Mouse (Mus musculus): Measurements from ENCODE around the gene Polr1c.
A peak's percentile ranks its signal among the peaks of the same experiment; 100 is the strongest.

Polr1c gene

GRCm38 (mm10) chr17:46247512-46248188 lies at the start of gene Polr1c, which contains the start of gene Yipf3:
Gene Polr1c (minus strand): TSS chr17:46248054.
Gene Yipf3 (plus strand): TSS chr17:46248080.
- DNase-seq (ENCODE audit: low read depth in 1 of 2, low spot score in 2 of 2), result peak; percentile 86 to 90

- no peak for DNase-seq (ENCODE audit: low read depth in 1 of 2, low spot score in 2 of 2)
Observed at GRCm38 (mm10) chr17:46297028-46297363, 49.1 kb upstream of the Polr1c start.

GRCm38 (mm10) chr17:46296601-46297000 lies 48.7 kb upstream of the Polr1c start:
- no peak for DNase-seq (ENCODE audit: low read depth in 1 of 2, low spot score in 2 of 2)

- no peak for DNase-seq (ENCODE audit: low read depth in 1 of 2, low spot score in 2 of 2)
Observed at GRCm38 (mm10) chr17:46287678-46288095, 39.8 kb upstream of the Polr1c start.

- DNase-seq (ENCODE audit: low read depth in 1 of 2, low spot score in 2 of 2), result no peak
Observed at GRCm38 (mm10) chr17:46285407-46285806, 37.6 kb upstream of the Polr1c start.

- no peak for DNase-seq (ENCODE audit: low read depth in 1 of 2, low spot score in 2 of 2)
Observed at GRCm38 (mm10) chr17:46284653-46285052, 36.8 kb upstream of the Polr1c start.

- no peak for DNase-seq (ENCODE audit: low read depth in 1 of 2, low spot score in 2 of 2)
Observed at GRCm38 (mm10) chr17:46283911-46284310, 36.1 kb upstream of the Polr1c start.

- no peak for DNase-seq (ENCODE audit: low read depth in 1 of 2, low spot score in 2 of 2)
Observed at GRCm38 (mm10) chr17:46283140-46283539, 35.3 kb upstream of the Polr1c start.

GRCm38 (mm10) chr17:46282483-46283123 lies 34.7 kb upstream of the Polr1c start, which contains the start of gene Tjap1:
Gene Tjap1 (minus strand): TSS chr17:46283026.
- peak; percentile 22 to 62 for DNase-seq (ENCODE audit: low read depth in 1 of 2, low spot score in 2 of 2)

GRCm38 (mm10) chr17:46278011-46278765 lies 30.3 kb upstream of the Polr1c start:
- DNase-seq (ENCODE audit: low read depth in 1 of 2, low spot score in 2 of 2), result no peak

- no peak for DNase-seq (ENCODE audit: low read depth in 1 of 2, low spot score in 2 of 2)
Observed at GRCm38 (mm10) chr17:46277586-46277985, 29.7 kb upstream of the Polr1c start.

- DNase-seq (ENCODE audit: low read depth in 1 of 2, low spot score in 2 of 2), result no peak
Observed at GRCm38 (mm10) chr17:46275506-46275905, 27.7 kb upstream of the Polr1c start.

- no peak for DNase-seq (ENCODE audit: low read depth in 1 of 2, low spot score in 2 of 2)
Observed at GRCm38 (mm10) chr17:46275034-46275433, 27.2 kb upstream of the Polr1c start.

- DNase-seq (ENCODE audit: low read depth in 1 of 2, low spot score in 2 of 2), result no peak
Observed at GRCm38 (mm10) chr17:46274465-46274864, 26.6 kb upstream of the Polr1c start.

- no peak for DNase-seq (ENCODE audit: low read depth in 1 of 2, low spot score in 2 of 2)
Observed at GRCm38 (mm10) chr17:46273803-46274236, 26.0 kb upstream of the Polr1c start.

GRCm38 (mm10) chr17:46272675-46273074 lies 24.8 kb upstream of the Polr1c start:
- DNase-seq (ENCODE audit: low read depth in 1 of 2, low spot score in 2 of 2), result no peak

GRCm38 (mm10) chr17:46272058-46272457 lies 24.2 kb upstream of the Polr1c start:
- DNase-seq (ENCODE audit: low read depth in 1 of 2, low spot score in 2 of 2), result no peak

- no peak for DNase-seq (ENCODE audit: low read depth in 1 of 2, low spot score in 2 of 2)
Observed at GRCm38 (mm10) chr17:46269771-46270534, 22.1 kb upstream of the Polr1c start.

GRCm38 (mm10) chr17:46268026-46268720 lies 20.3 kb upstream of the Polr1c start:
- DNase-seq (ENCODE audit: low read depth in 1 of 2, low spot score in 2 of 2), result no peak

GRCm38 (mm10) chr17:46267511-46267910 lies 19.7 kb upstream of the Polr1c start:
- no peak for DNase-seq (ENCODE audit: low read depth in 1 of 2, low spot score in 2 of 2)

GRCm38 (mm10) chr17:46266986-46267385 lies 19.1 kb upstream of the Polr1c start:
- DNase-seq (ENCODE audit: low read depth in 1 of 2, low spot score in 2 of 2), result no peak
